Comparison of ENCODE assay signal across 19 mouse cellular contexts in genomic region chr4:132350854-132351253, GRCm38 (mm10). TPM values are rescaled to one million over a fixed set of nuclear protein-coding genes. Genes with fewer than 3 reads are reported as not detected.
DNase-seq lines count a peak whose midpoint lies in the region; ATAC-seq lines count a peak whose summit lies in the region.
"Had no signal": no experiment of that assay in that cellular context is flagged by ENCODE, and none has a peak within 500 bp of the region (broad histone marks: within the 10 kb centered on the region; RNA-seq: fewer than 3 reads in every experiment).

No protein-coding gene starts in this region.

- DNase-seq in heart, postnatal 25 days (ENCODE audit: low spot score): no peak
- no peak for DNase-seq in midbrain, embryonic 10.5 days (ENCODE audit: low spot score)
- no peak for DNase-seq in embryonic facial prominence, embryonic 14.5 days (ENCODE audit: low spot score)
- DNase-seq in c-Kit-positive CD71-positive TER-119-positive erythroid progenitor cells, embryonic 14.5 days (ENCODE audit: low spot score): no peak
- no peak for DNase-seq in gastrocnemius, postnatal 10 days
- DNase-seq: adrenal gland, postnatal 25 days; heart, adult 11 months; kidney, adult 8-10 months; layer of hippocampus, adult 9-11 months; left cerebral cortex, postnatal 4 days; thymus, postnatal 4 days had no signal

- peak overlapping the region; percentile 6; the same call in 1 of the 2 replicates for H3K27ac ChIP-seq in heart, embryonic 15.5 days
- no peak overlapping the region for H3K27ac ChIP-seq in midbrain, embryonic 10.5 days (replicated peaks)
- H3K27ac ChIP-seq in midbrain, embryonic 15.5 days: no peak overlapping the region
- no peak overlapping the region; the same call in 1 of the 2 replicates for H3K27ac ChIP-seq in embryonic facial prominence, embryonic 14.5 days (replicated peaks; ENCODE audit: low read depth, low read length)
- H3K27ac ChIP-seq in stomach, embryonic 15.5 days: 0 out of 2 replicates have a peak overlapping the region, but pooled peaks have one; percentile 1
- H3K27ac ChIP-seq: hindbrain, embryonic 12.5 days; macrophage; neural tube, embryonic 15.5 days had no signal

- no peaks in the 10 kb centered on the region for H3K9me3 ChIP-seq in heart, embryonic 15.5 days (replicated peaks)
- no peaks in the 10 kb centered on the region for H3K9me3 ChIP-seq in midbrain, embryonic 10.5 days (replicated peaks)
- H3K9me3 ChIP-seq in midbrain, embryonic 15.5 days: no peaks in the 10 kb centered on the region
- H3K9me3 ChIP-seq in embryonic facial prominence, embryonic 14.5 days (ENCODE audit: control insufficient read depth, low read length): no peaks in the 10 kb centered on the region
- H3K9me3 ChIP-seq in stomach, embryonic 15.5 days: no peaks in the 10 kb centered on the region
- H3K9me3 ChIP-seq: hindbrain, embryonic 12.5 days; neural tube, embryonic 15.5 days had no signal

- no peaks in the 10 kb centered on the region for H3K27me3 ChIP-seq in heart, embryonic 15.5 days
- no peaks in the 10 kb centered on the region for H3K27me3 ChIP-seq in midbrain, embryonic 10.5 days (ENCODE audit: low read depth, poor library complexity, severe bottlenecking)
- no peaks in the 10 kb centered on the region for H3K27me3 ChIP-seq in midbrain, embryonic 15.5 days (replicated peaks)
- H3K27me3 ChIP-seq in embryonic facial prominence, embryonic 14.5 days (replicated peaks; ENCODE audit: control insufficient read depth, insufficient read depth, low read length): no peaks in the 10 kb centered on the region
- H3K27me3 ChIP-seq in stomach, embryonic 15.5 days (replicated peaks): no peaks in the 10 kb centered on the region
- H3K27me3 ChIP-seq: hindbrain, embryonic 12.5 days; neural tube, embryonic 15.5 days had no signal

- no peak overlapping the region for H3K9ac ChIP-seq in heart, embryonic 15.5 days
- no peak overlapping the region for H3K9ac ChIP-seq in midbrain, embryonic 15.5 days
- 0 out of 2 replicates have a peak overlapping the region, but pooled peaks have one; percentile 30 for H3K9ac ChIP-seq in embryonic facial prominence, embryonic 14.5 days (ENCODE audit: low read depth, low read length)
- no peak overlapping the region for H3K9ac ChIP-seq in stomach, embryonic 15.5 days
- H3K9ac ChIP-seq: hindbrain, embryonic 12.5 days; neural tube, embryonic 15.5 days had no signal

- no peak for ATAC-seq in heart, embryonic 15.5 days (replicated peaks; ENCODE audit: insufficient number of reproducible peaks, insufficient read depth, low FRiP score, low read depth)
- no peak for ATAC-seq in midbrain, embryonic 15.5 days (replicated peaks)
- no peak for ATAC-seq in embryonic facial prominence, embryonic 14.5 days (ENCODE audit: low read depth)
- ATAC-seq in stomach, embryonic 15.5 days (ENCODE audit: insufficient read depth, low FRiP score, low read depth): no peak
- ATAC-seq: midbrain, embryonic 16.5 days had no signal

- intact Hi-C loops in heart, postnatal 25 days (cut with DNase I): loop anchor here (5.0 kb wide), 1 partner anchor 61 kb away; no protein-coding TSS in a partner anchor

- H3K4me3 ChIP-seq in heart, embryonic 15.5 days: no peak overlapping the region
- H3K4me3 ChIP-seq in midbrain, embryonic 10.5 days: peak overlapping the region; percentile 85
- H3K4me3 ChIP-seq in midbrain, embryonic 15.5 days: no peak overlapping the region
- H3K4me3 ChIP-seq in embryonic facial prominence, embryonic 14.5 days (ENCODE audit: low read depth, low read length): no peak overlapping the region
- no peak overlapping the region for H3K4me3 ChIP-seq in stomach, embryonic 15.5 days (replicated peaks)
- H3K4me3 ChIP-seq: hindbrain, embryonic 12.5 days; neural tube, embryonic 15.5 days had no signal

- peaks cover 14% of the 10 kb centered on the region for H3K4me1 ChIP-seq in heart, embryonic 15.5 days (replicated peaks)
- H3K4me1 ChIP-seq in midbrain, embryonic 10.5 days: peaks cover 30% of the 10 kb centered on the region
- H3K4me1 ChIP-seq in midbrain, embryonic 15.5 days: peaks cover 17% of the 10 kb centered on the region
- peaks cover 10% of the 10 kb centered on the region for H3K4me1 ChIP-seq in embryonic facial prominence, embryonic 14.5 days (ENCODE audit: control insufficient read depth, insufficient read depth, low read length)
- 0 out of 2 replicates have a peak, but pooled peaks cover 10% of the 10 kb centered on the region for H3K4me1 ChIP-seq in stomach, embryonic 15.5 days

- H3K36me3 ChIP-seq in heart, embryonic 15.5 days: peaks cover 12% of the 10 kb centered on the region; the same call in 1 of the 2 replicates
- peaks cover 21% of the 10 kb centered on the region for H3K36me3 ChIP-seq in midbrain, embryonic 10.5 days
- peaks cover 3% of the 10 kb centered on the region; the same call in 1 of the 2 replicates for H3K36me3 ChIP-seq in midbrain, embryonic 15.5 days (replicated peaks)
- H3K36me3 ChIP-seq in embryonic facial prominence, embryonic 14.5 days (ENCODE audit: control insufficient read depth, insufficient read depth, low read length): peaks cover 23% of the 10 kb centered on the region
- H3K36me3 ChIP-seq in stomach, embryonic 15.5 days: peaks cover 5% of the 10 kb centered on the region

- no peak overlapping the region for H3K4me2 ChIP-seq in heart, embryonic 15.5 days
- no peak overlapping the region for H3K4me2 ChIP-seq in midbrain, embryonic 15.5 days
- no peak overlapping the region for H3K4me2 ChIP-seq in embryonic facial prominence, embryonic 14.5 days (ENCODE audit: low read depth, low read length)
- no peak overlapping the region for H3K4me2 ChIP-seq in stomach, embryonic 15.5 days

- 75% methylated on average over 3 of the region's 3 CpGs for WGBS in heart, embryonic 15.5 days
- 58% methylated on average over 3 of the region's 3 CpGs for WGBS in midbrain, embryonic 10.5 days
- WGBS in midbrain, embryonic 15.5 days: 72% methylated on average over 3 of the region's 3 CpGs
- WGBS in embryonic facial prominence, embryonic 14.5 days: 62% methylated on average over 3 of the region's 3 CpGs
- 67% methylated on average over 3 of the region's 3 CpGs for WGBS in stomach, embryonic 15.5 days

RNA-seq across cellular contexts. Expression of gene Rcc1, which starts 2.6 kb away (rescaled TPM):
- polyA plus RNA-seq in heart, embryonic 15.5 days (2015; fragmentation: Nextera tagmentation; extraction: Ambion mirVana): 29.2 and 44.7 TPM in 2 replicates
- 1 to 10 TPM; 8.6 to 8.9 TPM for total RNA-seq in heart, postnatal 25 days (2021)
- 144 and 164 TPM in 2 replicates for polyA plus RNA-seq in midbrain, embryonic 10.5 days (2016; fragmentation: Nextera tagmentation; extraction: Ambion mirVana)
- polyA plus RNA-seq in midbrain, embryonic 15.5 days (2015; fragmentation: Nextera tagmentation; extraction: Ambion mirVana): 36.4 and 39.0 TPM in 2 replicates
- 40.4 and 46.6 TPM in 2 replicates for polyA plus RNA-seq in embryonic facial prominence, embryonic 14.5 days (2014; fragmentation: Nextera tagmentation; extraction: Ambion mirVana)
- polyA plus RNA-seq in stomach, embryonic 15.5 days (2015; fragmentation: Nextera tagmentation; extraction: Ambion mirVana): 68.5 and 74.6 TPM in 2 replicates
- total RNA-seq in gastrocnemius, postnatal 10 days (2021): 10 to 100 TPM; 13.4 to 18.6 TPM

RNA-seq across cellular contexts. Expression of gene Trnau1ap, which starts 21.5 kb away (rescaled TPM):
- polyA plus RNA-seq in heart, embryonic 15.5 days (2015; fragmentation: Nextera tagmentation; extraction: Ambion mirVana): 63.4 and 71.3 TPM in 2 replicates
- 10 to 100 TPM; 22.2 to 23.7 TPM for total RNA-seq in heart, postnatal 25 days (2021)
- 83.5 and 87.8 TPM in 2 replicates for polyA plus RNA-seq in midbrain, embryonic 10.5 days (2016; fragmentation: Nextera tagmentation; extraction: Ambion mirVana)
- 71.2 and 84.6 TPM in 2 replicates for polyA plus RNA-seq in midbrain, embryonic 15.5 days (2015; fragmentation: Nextera tagmentation; extraction: Ambion mirVana)
- polyA plus RNA-seq in embryonic facial prominence, embryonic 14.5 days (2014; fragmentation: Nextera tagmentation; extraction: Ambion mirVana): 62.3 and 69.9 TPM in 2 replicates
- polyA plus RNA-seq in stomach, embryonic 15.5 days (2015; fragmentation: Nextera tagmentation; extraction: Ambion mirVana): 67.4 and 68.2 TPM in 2 replicates
- total RNA-seq in gastrocnemius, postnatal 10 days (2021): 10 to 100 TPM; 16.1 to 21.2 TPM

RNA-seq across cellular contexts. Expression of gene Rab42, which starts 47.7 kb away (rescaled TPM):
- polyA plus RNA-seq in heart, embryonic 15.5 days (2015; fragmentation: Nextera tagmentation; extraction: Ambion mirVana): 1.5 and 2.0 TPM in 2 replicates
- 1 to 10 TPM in 1 of 2 experiments, under 1 TPM in 1; 0.57 to 1.1 TPM for total RNA-seq in heart, postnatal 25 days (2021)
- polyA plus RNA-seq in midbrain, embryonic 10.5 days (2016; fragmentation: Nextera tagmentation; extraction: Ambion mirVana): 0.79 and 0.85 TPM in 2 replicates
- polyA plus RNA-seq in midbrain, embryonic 15.5 days (2015; fragmentation: Nextera tagmentation; extraction: Ambion mirVana): 2.0 and 2.4 TPM in 2 replicates
- 1.8 and 2.3 TPM in 2 replicates for polyA plus RNA-seq in embryonic facial prominence, embryonic 14.5 days (2014; fragmentation: Nextera tagmentation; extraction: Ambion mirVana)
- polyA plus RNA-seq in stomach, embryonic 15.5 days (2015; fragmentation: Nextera tagmentation; extraction: Ambion mirVana): 1.8 and 2.4 TPM in 2 replicates
- under 1 TPM; 0.72 to 0.87 TPM for total RNA-seq in gastrocnemius, postnatal 10 days (2021)
- total RNA-seq: common myeloid progenitor, adult 5-6 weeks had no signal

Comparison
In these comparisons a context has a peak if more than half of its experiments do, and no peak if none do; other contexts are left out.
1. H3K27ac ChIP-seq: peak in heart, embryonic 15.5 days (single experiment) and stomach, embryonic 15.5 days (single experiment); none in midbrain, embryonic 10.5 days (single experiment), midbrain, embryonic 15.5 days (single experiment) and embryonic facial prominence, embryonic 14.5 days (single experiment).